Mouse (Mus musculus): ENCODE results near the gene Slc7a1.

Slc7a1 gene

GRCm38 (mm10) chr5:148399660-148400443 is at the start of gene Slc7a1:
Gene Slc7a1 (minus strand): TSS chr5:148399904.
- peak; percentile 71 for DNase-seq (ENCODE audit: low read depth, low spot score)

DNA sequence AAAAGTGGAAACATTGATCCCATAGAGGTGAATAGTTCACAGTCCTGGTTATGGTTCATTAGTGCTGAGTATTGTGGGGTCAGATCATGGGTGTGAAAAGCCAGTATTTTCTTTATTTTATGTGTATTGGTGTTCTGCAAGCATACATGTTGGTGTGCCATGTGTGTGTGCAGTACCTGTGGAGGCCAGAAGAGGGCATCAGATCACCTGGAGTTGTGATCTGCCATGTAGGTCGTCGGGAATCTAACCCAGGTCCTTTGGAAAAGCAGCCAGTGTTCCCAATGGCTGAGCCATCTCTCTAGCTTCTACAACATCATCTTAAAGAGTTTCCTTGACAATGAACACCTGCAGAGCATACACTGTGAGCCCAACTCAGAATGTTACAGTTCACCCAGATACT is 45.3 kb upstream of the Slc7a1 start:
- DNase-seq (ENCODE audit: low read depth, low spot score) = no peak

- no peak for DNase-seq (ENCODE audit: low read depth, low spot score)
Observed at GRCm38 (mm10) chr5:148443734-148444133, 44.0 kb upstream of the Slc7a1 start.

- DNase-seq (ENCODE audit: low read depth, low spot score) = no peak
Observed at GRCm38 (mm10) chr5:148435660-148436059, 36.0 kb upstream of the Slc7a1 start.

- DNase-seq (ENCODE audit: low read depth, low spot score) = no peak
Observed at GRCm38 (mm10) chr5:148432121-148432520, 32.4 kb upstream of the Slc7a1 start.

DNA sequence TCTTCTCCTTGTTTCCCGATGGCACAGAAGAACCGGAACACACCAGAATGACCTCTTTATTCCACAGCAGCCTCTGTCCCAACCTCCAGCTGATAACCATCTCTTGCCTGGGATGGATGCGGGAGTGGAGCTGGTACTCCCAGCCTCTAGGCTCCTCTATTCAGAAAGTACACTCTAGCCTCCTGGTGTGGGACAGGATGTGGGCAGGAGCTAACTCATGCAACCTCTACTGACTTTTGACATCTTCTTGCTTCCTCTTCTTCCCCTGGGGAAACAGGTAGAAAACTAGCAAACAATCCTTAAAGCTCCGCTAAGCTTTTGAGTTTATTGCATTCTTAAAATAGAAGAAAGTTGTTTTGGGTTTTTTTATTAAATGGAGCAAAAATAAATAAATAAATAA is 29.1 kb upstream of the Slc7a1 start:
- DNase-seq (ENCODE audit: low read depth, low spot score) = no peak

DNA sequence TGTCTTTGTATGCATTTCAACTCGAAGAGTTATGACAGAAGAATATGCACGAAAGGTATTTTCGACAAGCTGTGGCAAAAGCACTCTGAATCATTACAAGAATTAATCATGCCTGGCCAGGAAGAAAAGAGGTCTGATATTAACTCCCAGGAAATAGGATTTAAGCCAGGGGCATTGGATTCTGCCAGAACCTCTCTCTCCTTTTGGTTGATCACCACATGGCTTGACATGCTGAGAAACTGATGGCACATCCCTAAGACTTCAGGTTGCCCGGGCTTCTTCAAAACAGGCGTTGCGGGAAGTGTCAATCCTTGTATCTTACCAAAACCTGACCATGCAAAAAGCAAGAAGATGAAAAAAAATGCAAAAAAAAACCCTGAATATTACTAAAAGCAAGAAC is 25.4 kb upstream of the Slc7a1 start:
- DNase-seq (ENCODE audit: low read depth, low spot score) = no peak

DNA sequence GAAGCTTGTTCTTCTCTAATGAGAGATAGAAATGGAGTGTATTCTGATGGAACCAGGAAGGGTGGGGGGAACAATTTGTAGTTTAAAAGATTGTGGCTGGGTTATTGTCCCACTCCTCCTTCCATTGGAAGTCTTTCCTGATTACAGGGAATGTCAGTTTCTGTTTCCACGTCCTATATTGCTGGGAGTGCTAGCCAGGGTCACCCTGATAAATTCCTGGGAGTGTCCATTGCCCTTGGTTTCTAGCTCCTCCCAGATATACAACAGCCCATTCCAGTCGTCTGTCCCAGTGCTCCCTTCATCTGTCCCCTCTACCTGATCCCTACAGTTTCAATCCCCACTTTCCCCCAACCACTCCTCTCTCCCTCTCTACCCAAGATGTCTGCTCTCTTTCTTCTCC is 21.6 kb upstream of the Slc7a1 start:
- DNase-seq (ENCODE audit: low read depth, low spot score) = no peak

DNA sequence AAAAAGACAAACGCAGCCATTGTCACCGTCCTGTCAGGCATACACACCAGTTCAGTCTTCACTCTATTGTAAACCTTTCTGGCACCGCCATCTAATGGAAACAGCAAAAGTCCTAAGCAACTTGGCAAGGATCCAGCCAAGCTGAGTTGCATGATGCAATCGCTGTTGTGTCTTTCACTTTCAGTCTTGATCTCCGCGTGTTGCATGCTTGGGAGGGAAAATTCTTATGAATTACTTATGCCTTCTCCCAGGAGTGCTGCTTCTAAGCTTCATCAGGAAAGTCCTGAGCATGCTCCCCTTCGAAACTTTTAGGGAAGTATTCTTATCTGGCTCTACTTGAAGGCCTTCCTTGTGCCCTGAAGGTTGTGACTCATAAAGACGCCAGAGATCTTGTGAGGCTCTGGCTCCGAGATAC is 19.4 kb upstream of the Slc7a1 start:
- peak; percentile 11 for DNase-seq (ENCODE audit: low read depth, low spot score)

DNA sequence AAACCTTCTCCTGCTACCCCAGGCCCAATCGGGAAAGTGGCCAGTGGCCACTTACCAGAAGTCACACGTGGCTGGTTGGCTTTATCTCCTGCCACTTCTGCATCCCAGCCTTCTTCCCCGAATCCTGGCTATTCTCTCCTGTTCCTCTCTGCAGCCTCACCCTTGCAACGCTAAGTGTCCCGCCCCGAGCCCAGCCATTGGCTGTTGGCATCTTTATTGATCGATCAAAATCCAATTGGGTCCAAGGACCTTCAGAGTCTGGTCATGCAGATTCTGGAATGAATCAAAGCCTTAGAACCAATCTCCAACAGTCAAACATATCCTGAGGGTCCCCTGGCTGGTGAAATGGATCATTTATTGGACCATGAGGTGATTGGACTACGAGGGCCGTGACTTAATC is 18.7 kb upstream of the Slc7a1 start:
- DNase-seq (ENCODE audit: low read depth, low spot score) = no peak

GRCm38 (mm10) chr5:148417756-148418155 is 18.1 kb upstream of the Slc7a1 start:
- no peak for DNase-seq (ENCODE audit: low read depth, low spot score)

GRCm38 (mm10) chr5:148416461-148416860 is 16.8 kb upstream of the Slc7a1 start:
- no peak for DNase-seq (ENCODE audit: low read depth, low spot score)

DNA sequence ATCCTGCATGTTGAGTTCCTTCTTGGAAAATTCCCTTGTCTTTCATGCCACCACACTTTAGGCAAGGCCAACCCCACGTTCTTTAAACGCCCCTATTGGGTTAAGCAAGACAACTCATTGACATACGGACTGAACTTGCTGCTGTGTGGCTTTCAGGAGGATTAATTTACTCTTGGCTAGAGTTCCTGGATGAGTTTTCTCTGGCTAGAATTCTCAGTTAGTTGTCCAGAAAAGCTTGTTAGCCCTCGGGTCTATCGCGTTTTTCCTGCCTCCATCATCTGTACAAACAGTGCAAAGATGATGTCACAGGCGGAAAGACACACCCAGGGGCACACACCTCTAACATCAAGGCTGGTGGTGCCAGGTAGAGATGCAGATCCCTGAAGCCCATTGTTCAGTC is 14.5 kb upstream of the Slc7a1 start:
- no peak for DNase-seq (ENCODE audit: low read depth, low spot score)

GRCm38 (mm10) chr5:148412504-148412903 is 12.8 kb upstream of the Slc7a1 start:
- DNase-seq (ENCODE audit: low read depth, low spot score) = no peak

DNA sequence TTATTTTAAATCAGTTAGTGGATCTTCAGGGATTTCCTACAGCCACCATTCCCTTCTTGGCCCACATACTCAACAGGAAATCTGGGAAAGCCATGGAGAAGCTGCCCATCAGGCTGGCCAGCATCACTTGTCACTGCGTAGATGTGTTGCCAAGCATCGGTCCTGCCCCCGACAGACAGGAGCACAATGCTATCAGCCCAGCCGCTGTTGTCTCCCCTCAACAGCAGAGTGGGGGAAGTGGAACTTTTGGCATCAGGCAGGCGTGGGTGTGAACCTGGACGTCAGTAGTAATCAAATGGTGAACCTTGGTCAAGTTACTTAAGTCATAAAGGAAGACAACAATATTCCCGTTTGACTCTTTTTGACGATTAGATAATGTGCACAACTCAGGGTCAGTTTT is 9.8 kb upstream of the Slc7a1 start:
- DNase-seq (ENCODE audit: low read depth, low spot score) = no peak

DNA sequence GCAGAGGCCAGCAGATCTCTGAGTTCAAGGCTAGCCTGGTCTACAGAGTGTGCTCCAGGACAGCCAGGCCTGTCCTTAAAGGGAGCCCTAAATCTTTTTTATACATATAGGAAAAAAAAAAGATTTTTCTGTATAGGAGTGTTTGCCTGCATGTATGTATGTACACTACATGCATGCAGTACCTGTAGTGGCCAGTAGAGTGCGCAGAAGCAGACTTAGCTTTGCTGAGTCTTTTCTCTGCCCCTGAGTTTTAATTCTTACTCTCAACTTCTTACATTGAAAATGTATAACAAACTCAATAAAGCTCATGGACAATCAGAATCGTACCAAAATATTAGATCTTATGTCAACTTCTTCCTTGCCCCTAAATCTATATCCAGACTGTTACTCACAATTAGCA is 7.2 kb upstream of the Slc7a1 start:
- no peak for DNase-seq (ENCODE audit: low read depth, low spot score)

DNA sequence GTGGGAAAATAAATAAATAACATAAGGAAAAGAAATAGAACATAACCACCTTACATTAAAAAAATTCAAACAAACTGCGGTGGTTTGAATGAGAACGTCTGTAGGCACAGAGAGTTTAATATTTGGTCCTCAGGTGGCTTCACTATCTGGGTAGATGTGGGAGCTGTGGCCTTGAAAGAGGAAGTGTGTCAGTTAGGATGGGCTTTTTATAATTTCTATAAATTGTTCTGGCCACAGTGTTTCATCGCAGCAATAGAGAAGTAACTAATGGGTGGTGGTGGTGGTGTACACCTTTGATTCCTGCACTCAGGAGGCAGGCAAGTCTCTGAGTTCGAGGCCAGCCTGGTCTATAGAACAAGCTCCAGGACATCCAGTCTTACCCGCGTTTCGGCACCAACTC is 4.8 kb upstream of the Slc7a1 start:
- no peak for DNase-seq (ENCODE audit: low read depth, low spot score)

DNA sequence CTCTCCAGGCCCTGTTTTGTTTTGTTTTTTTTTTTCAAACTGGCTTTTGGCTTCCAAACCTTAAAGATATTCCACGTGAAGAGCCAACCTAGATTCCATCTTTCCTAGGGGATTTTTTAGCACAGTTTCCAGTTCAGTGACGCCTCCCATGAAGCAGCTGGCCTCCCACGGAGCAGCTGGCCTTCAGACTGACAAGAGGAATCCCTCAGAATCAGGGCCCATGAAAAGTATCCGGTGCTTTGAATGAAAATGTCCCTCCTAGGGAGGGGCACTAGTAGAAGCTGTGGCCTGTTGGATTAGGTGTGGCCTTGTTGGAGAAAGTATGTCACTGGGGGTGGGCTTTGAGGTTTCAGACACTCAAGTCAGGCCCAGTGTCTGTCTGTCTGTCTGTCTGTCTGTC is 2.9 kb upstream of the Slc7a1 start:
- DNase-seq (ENCODE audit: low read depth, low spot score) = no peak

- no peak for DNase-seq (ENCODE audit: low read depth, low spot score)
Observed at GRCm38 (mm10) chr5:148398766-148399659, 691 bp downstream of the Slc7a1 start.

DNA sequence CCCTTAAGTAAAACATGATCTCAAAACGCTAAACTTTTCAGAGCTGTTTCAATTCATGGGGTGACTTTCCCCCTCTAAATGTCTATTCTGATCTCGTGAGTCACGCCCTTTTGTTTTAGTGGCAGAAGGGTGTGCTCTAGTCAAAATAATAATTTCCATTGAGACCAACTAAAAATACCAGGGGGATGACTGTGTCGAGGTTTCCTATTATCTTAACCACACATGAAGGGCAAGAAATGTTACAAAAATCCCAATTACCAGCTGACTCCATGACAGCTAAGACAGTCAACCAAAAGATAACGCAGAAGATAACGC is 1.3 kb downstream of the Slc7a1 start:
- no peak for DNase-seq (ENCODE audit: low read depth, low spot score)

GRCm38 (mm10) chr5:148397911-148398310 is 1.8 kb downstream of the Slc7a1 start:
- DNase-seq (ENCODE audit: low read depth, low spot score) = no peak

DNA sequence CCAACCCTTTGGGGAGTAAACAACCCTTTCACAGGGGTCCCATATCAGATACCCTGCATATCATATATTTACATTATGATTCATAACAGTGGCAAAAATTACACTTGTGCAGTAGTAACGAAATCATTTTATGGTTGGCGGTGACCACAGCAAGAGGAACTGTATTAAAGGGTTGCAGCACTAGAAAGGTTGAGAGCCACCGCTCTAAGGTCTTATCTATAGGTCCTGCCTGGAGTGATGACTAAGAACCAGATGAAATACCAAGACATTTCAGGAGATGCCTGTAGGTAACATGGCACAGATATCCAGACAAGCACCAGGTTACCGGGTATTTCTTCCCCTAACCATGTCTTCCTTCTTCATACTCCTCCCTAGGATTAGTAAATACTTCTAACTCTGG is 2.3 kb downstream of the Slc7a1 start:
- DNase-seq (ENCODE audit: low read depth, low spot score) = no peak

GRCm38 (mm10) chr5:148393316-148393715 is 6.4 kb downstream of the Slc7a1 start:
- DNase-seq (ENCODE audit: low read depth, low spot score) = no peak
